Comparison of ENCODE assay signal across 8 mouse cellular contexts in the genomic region with DNA sequence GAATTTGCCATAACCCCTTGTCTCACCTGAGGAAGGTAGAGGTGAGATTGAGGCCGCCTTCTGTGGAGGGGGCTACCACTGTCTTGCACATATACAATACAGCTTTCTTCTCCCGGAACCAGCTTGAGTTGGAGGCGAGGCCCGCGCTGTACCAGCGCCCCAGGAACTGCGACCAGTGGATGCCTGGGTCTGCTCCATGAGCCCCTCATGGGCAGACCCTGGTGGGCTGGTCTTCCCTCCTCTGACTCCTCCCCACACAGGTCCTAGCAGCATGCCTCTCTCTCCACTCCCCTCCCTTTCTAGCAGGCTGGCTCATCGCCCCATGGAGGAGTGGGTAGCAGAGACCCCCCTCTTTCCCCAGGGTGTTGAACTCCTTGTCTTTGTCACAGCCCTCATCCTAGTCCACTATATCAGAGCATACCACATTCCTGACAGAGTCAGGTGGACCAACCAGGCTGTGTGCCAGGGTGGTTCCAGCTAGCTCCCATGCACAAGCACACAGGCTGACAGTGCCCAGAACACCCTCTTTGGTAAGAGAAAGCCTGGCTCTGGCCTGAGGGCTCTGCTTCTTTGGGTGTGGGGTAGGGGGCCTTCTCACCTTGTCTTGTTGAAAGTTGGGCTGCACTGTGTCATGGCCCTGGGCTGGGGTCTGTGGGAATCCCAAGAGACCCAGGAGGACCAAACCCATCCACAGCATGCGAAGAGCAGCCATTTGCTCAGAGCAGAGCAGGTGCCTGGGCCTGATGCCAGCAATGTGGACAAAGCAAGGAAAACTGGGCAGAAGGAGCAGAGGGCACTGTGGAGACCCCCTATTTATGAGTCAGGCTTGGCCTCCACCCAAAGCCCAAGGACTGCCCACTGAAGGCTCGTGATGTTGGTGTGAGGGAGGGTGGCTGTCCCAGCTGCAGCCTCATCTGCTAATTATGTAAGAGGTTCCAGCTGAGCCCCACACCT. TPM values are rescaled to one million over a fixed set of nuclear protein-coding genes. Genes with fewer than 3 reads are reported as not detected.
A peak's percentile ranks its signal among the peaks of the same experiment; 100 is the strongest.
DNase-seq lines count a peak whose midpoint lies in the region; ATAC-seq and TF ChIP-seq lines count a peak whose summit lies in the region.

No protein-coding gene starts in this region.

- intact Hi-C loops in left cerebral cortex, postnatal 14 days (cut with DNase I): no loop called here
- intact Hi-C loops in heart, postnatal 10 days (cut with DNase I): no loop called here
- intact Hi-C loops in left cerebral cortex, adult 2 months (cut with DNase I): no loop called here

- peak overlapping the region; percentile 72 for H3K27ac ChIP-seq in left cerebral cortex, adult 2 months

- H3K4me3 ChIP-seq in left cerebral cortex, adult 2 months: no peak overlapping the region

- no peak for TF ChIP-seq CTCF in left cerebral cortex, adult 2 months (IDR thresholded peaks at IDR 0.05)

- no peak for ATAC-seq in inflammation-experienced regulatory T-cells, adult 6 months

- DNase-seq in left cerebral cortex, adult 11 months (ENCODE audit: low spot score): peak; percentile 55
- DNase-seq in left cerebral cortex, postnatal 14 days (ENCODE audit: low spot score in 2 of 2): no peak
- DNase-seq in cerebellum, adult 9-10 months: peak; percentile 80
- DNase-seq in heart, postnatal 10 days: peak; percentile 76 to 82
- peak; percentile 35 to 49 for DNase-seq in left cerebral cortex, adult 2 months (ENCODE audit: extremely low spot score in 1 of 2, low spot score in 2 of 2)
- no peak for DNase-seq in thymus, postnatal 36 days
- DNase-seq in adrenal gland, postnatal 14 days: no peak

RNA-seq across cellular contexts. Expression of a gene that starts 0.6 kb away (rescaled TPM):
- total RNA-seq in left cerebral cortex, postnatal 14 days (2021): 1,000 to 10,000 TPM; 1,462 to 1,765 TPM
- 100 to 1,000 TPM in 1 of 2 experiments, 10 to 100 TPM in 1; 75.1 to 110 TPM for total RNA-seq in heart, postnatal 10 days (2021)
- 1,000 to 10,000 TPM; 1,632 to 2,529 TPM for total RNA-seq in left cerebral cortex, adult 2 months (2021)
- not detected for polyA plus RNA-seq in inflammation-experienced regulatory T-cells, adult 6 months (2017; shearing (Covaris generic))
- total RNA-seq in adrenal gland, postnatal 14 days (2021): 8.7 and 9.9 TPM in 2 replicates

RNA-seq across cellular contexts. Expression of a gene that starts 8.3 kb away (rescaled TPM):
- 10 to 100 TPM; 64.1 to 66.3 TPM for total RNA-seq in left cerebral cortex, postnatal 14 days (2021)
- 10 to 100 TPM; 33.3 to 39.5 TPM for total RNA-seq in heart, postnatal 10 days (2021)
- total RNA-seq in left cerebral cortex, adult 2 months (2021): 10 to 100 TPM; 65.9 to 75.3 TPM
- 10 to 100 TPM; 70.4 to 92.1 (median 89.2) TPM for polyA plus RNA-seq in inflammation-experienced regulatory T-cells, adult 6 months (2017; shearing (Covaris generic))
- 36.2 and 42.6 TPM in 2 replicates for total RNA-seq in adrenal gland, postnatal 14 days (2021)

RNA-seq across cellular contexts. Expression of a gene that starts 12.6 kb away (rescaled TPM):
- 1 to 10 TPM in 1 of 2 experiments, under 1 TPM in 1; 0.59 to 1.2 TPM for total RNA-seq in left cerebral cortex, postnatal 14 days (2021)
- 1 to 10 TPM; 3.3 to 3.7 TPM for total RNA-seq in heart, postnatal 10 days (2021)
- total RNA-seq in left cerebral cortex, adult 2 months (2021): not detected
- polyA plus RNA-seq in inflammation-experienced regulatory T-cells, adult 6 months (2017; shearing (Covaris generic)): 1 to 10 TPM; 1.2 to 1.9 (median 1.6) TPM
- 0.74 and 1.0 TPM in 2 replicates for total RNA-seq in adrenal gland, postnatal 14 days (2021)

RNA-seq across cellular contexts. Expression of a gene that starts 24.5 kb away (rescaled TPM):
- total RNA-seq in left cerebral cortex, postnatal 14 days (2021): not detected
- total RNA-seq in heart, postnatal 10 days (2021): not detected
- not detected for total RNA-seq in left cerebral cortex, adult 2 months (2021)
- not detected for polyA plus RNA-seq in inflammation-experienced regulatory T-cells, adult 6 months (2017; shearing (Covaris generic))
- total RNA-seq in adrenal gland, postnatal 14 days (2021): not detected in 2 replicates

RNA-seq across cellular contexts. Expression of a gene that starts 31.3 kb away (rescaled TPM):
- total RNA-seq in left cerebral cortex, postnatal 14 days (2021): 100 to 1,000 TPM; 141 to 142 TPM
- 10 to 100 TPM; 93.1 to 93.4 TPM for total RNA-seq in heart, postnatal 10 days (2021)
- 100 to 1,000 TPM; 120 to 122 TPM for total RNA-seq in left cerebral cortex, adult 2 months (2021)
- polyA plus RNA-seq in inflammation-experienced regulatory T-cells, adult 6 months (2017; shearing (Covaris generic)): 10 to 100 TPM; 49.1 to 88.0 (median 76.8) TPM
- total RNA-seq in adrenal gland, postnatal 14 days (2021): 79.3 and 81.4 TPM in 2 replicates

Comparison
In these comparisons a context has a peak if more than half of its experiments do, and no peak if none do; other contexts are left out.
1. DNase-seq: peak in left cerebral cortex, adult 11 months (single experiment), cerebellum, adult 9-10 months (single experiment), heart, postnatal 10 days (2 of 2) and left cerebral cortex, adult 2 months (2 of 2); none in left cerebral cortex, postnatal 14 days (0 of 2), thymus, postnatal 36 days (0 of 2) and adrenal gland, postnatal 14 days (single experiment).
2. RNA of a gene that starts 0.6 kb away (total RNA-seq): 1,632 to 2,529 TPM in left cerebral cortex, adult 2 months and 1,462 to 1,765 TPM in left cerebral cortex, postnatal 14 days; 75.1 to 110 TPM in heart, postnatal 10 days and 8.7 to 9.9 TPM in adrenal gland, postnatal 14 days; every median in the first group is over 10 times any median in the second.